Mouse (Mus musculus) hindbrain, embryonic 16.5 days (tissue): ENCODE data around the gene Dad1. TPM values are rescaled to one million over a fixed set of nuclear protein-coding genes. Genes with fewer than 3 reads are reported as not detected.
"Not testable (repeated sequence)": the region's sequence is repeated elsewhere in the genome, so short reads cannot be mapped to it uniquely, and the experiment has no call there.

Source experiments
- ATAC-seq: fragments of 200-750 bp; cut with Nextera tagmentation; 2 replicates; pipeline ENCODE4 v1.8.0; 2017; ENCODE audit warnings: moderate TSS enrichment, moderate library complexity
- H3K27ac ChIP-seq: fragments of 300-500 bp; sonication (generic); 2 replicates; pipeline ENCODE4 v1.5.1; 2014; ENCODE audit warnings: low read depth, mild to moderate bottlenecking, control low read depth, low read length, moderate library complexity
- H3K27me3 ChIP-seq: fragments of 300-500 bp; sonication (generic); replicated peaks from 2 replicates; pipeline ENCODE4 v1.6.1; 2014; ENCODE audit warnings: low read length; ENCODE audit not compliant: control insufficient read depth, insufficient read depth
- H3K36me3 ChIP-seq: fragments of 300-500 bp; sonication (generic); 2 replicates; pipeline ENCODE4 v1.6.1; 2014; ENCODE audit warnings: mild to moderate bottlenecking, low read length, moderate library complexity, mixed read lengths; ENCODE audit not compliant: control insufficient read depth, insufficient read depth
- H3K4me1 ChIP-seq: fragments of 300-500 bp; sonication (generic); 2 replicates; pipeline ENCODE4 v1.6.1; 2014; ENCODE audit warnings: low read depth, low read length; ENCODE audit not compliant: control insufficient read depth, insufficient read depth
- H3K4me2 ChIP-seq: fragments of 300-500 bp; sonication (generic); 2 replicates; pipeline ENCODE4 v1.6.1; 2014; ENCODE audit warnings: mild to moderate bottlenecking, low read length, control low read depth, moderate library complexity
- H3K4me3 ChIP-seq: fragments of 300-500 bp; sonication (generic); 2 replicates; pipeline ENCODE4 v1.5.1; 2014; ENCODE audit warnings: mild to moderate bottlenecking, low read length, control low read depth, moderate library complexity
- H3K9ac ChIP-seq: fragments of 300-500 bp; sonication (generic); 2 replicates; pipeline ENCODE4 v1.6.1; 2014; ENCODE audit warnings: low read depth, mild to moderate bottlenecking, control low read depth, low read length, moderate library complexity
- H3K9me3 ChIP-seq: fragments of 300-500 bp; sonication (generic); 2 replicates; pipeline ENCODE4 v1.6.1; 2014; ENCODE audit warnings: mild to moderate bottlenecking, low read length, moderate library complexity; ENCODE audit not compliant: control insufficient read depth
- WGBS: fragments of 180-500 bp; shearing (Covaris S2); extraction: QIAGEN DNeasy Blood & Tissue Kit; methylation state at CpG from one replicate; pipeline ENCODE4 v1.1.7; 2014; 5-methylcytosine and 5-hydroxymethylcytosine counted together
- polyA plus RNA-seq: library from polyadenylated mRNA; unstranded; fragments of >200 nt; fragmentation: Nextera tagmentation; extraction: Ambion mirVana; gene quantifications from 2 replicates; pipeline ENCODE4 v1.2.1, GENCODE M21; 2015

Dad1 gene
- polyA plus RNA-seq, 1 experiment from 2014 or later = 409 TPM

- H3K4me1 ChIP-seq = peaks cover 17% of the 10 kb centered on the region
- not testable (repeated sequence) for ATAC-seq, H3K9me3 ChIP-seq, H3K9ac ChIP-seq, H3K27ac ChIP-seq, H3K4me2 ChIP-seq, H3K36me3 ChIP-seq, H3K4me3 ChIP-seq, H3K27me3 ChIP-seq
- WGBS = 79% methylated on average over 3 of the region's 4 CpGs
Measured at GRCm38 (mm10) chr14:54229849-54230248, 24.1 kb downstream of the Dad1 start.

DNA sequence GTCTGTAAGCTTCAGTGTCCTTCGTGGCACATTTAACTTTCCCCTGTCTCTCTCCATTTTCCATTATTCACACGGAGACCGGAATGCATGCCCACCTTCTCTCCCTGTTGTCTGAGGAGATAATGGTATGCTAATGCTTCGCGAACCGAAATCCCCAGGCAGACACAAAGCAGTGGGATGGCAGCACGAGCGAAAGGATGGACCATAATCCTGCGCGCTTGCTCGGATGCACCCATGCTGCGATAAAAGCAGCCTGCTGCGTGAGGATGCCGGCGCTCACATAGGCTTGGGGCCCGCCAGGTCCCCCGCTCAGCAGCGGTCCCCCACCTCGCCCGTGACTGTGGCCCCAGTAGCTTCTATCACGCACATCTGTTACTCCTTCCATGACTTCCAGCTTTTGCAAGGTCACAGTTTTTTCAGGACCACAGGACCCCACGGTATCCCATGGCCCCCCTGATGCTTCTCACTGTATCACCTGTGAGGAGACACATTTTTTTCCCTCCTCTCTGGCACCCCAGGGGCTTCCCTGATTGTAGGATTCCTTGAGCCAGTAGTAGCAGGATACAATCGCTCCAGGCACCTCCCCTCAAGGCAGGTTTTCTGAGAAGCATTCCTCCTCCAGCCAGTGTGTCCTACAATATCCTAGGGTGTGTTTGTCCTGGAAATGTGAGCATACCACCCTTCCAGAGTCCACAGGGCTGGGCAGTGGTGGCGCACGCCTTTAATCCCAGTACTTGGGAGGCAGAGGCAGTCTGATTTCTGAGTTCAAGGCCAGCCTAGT is 24.8 kb downstream of the Dad1 start:
- peaks cover 21% of the 10 kb centered on the region for H3K4me1 ChIP-seq
- H3K9me3 ChIP-seq = no peaks in the 10 kb centered on the region
- no peaks in the 10 kb centered on the region for H3K36me3 ChIP-seq
- WGBS = 7% methylated on average over 24 of the region's 25 CpGs
- peak; percentile 46; the same call in 1 of the 2 replicates for ATAC-seq
- H3K9ac ChIP-seq = peak overlapping the region; percentile 64
- peak overlapping the region; percentile 74 for H3K27ac ChIP-seq
- H3K27me3 ChIP-seq = no peaks in the 10 kb centered on the region
- H3K4me3 ChIP-seq = peak overlapping the region; percentile 30
- peak overlapping the region; percentile 61 for H3K4me2 ChIP-seq

DNA sequence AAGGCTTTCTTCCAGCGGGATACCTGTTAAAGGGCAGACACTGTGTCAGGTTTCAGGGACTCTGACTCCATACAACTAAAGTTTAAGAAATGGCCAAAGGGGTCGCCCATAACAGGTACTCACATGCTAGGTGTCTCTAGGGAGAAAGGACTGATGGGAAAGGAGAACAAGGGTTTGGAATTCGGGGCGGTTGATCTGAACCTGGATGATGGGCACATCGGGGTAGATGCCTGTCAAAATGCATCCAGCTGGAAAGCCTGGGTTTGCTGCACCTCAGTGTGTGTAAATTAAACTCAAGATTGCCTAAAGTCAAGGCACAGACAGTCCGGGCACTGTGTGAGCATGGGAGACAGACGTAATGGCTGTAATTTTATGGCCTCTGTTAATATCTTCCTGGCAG is 25.4 kb downstream of the Dad1 start:
- no peaks in the 10 kb centered on the region for H3K36me3 ChIP-seq
- 13% methylated on average over 7 of the region's 7 CpGs for WGBS
- H3K4me3 ChIP-seq = no peak overlapping the region
- peak overlapping the region; percentile 74 for H3K27ac ChIP-seq
- H3K27me3 ChIP-seq = no peaks in the 10 kb centered on the region
- peak; percentile 27; the same call in 1 of the 2 replicates for ATAC-seq
- H3K9ac ChIP-seq = peak overlapping the region; percentile 64; the same call in 1 of the 2 replicates
- peaks cover 21% of the 10 kb centered on the region for H3K4me1 ChIP-seq
- peak overlapping the region; percentile 61 for H3K4me2 ChIP-seq
- H3K9me3 ChIP-seq = no peaks in the 10 kb centered on the region

DNA sequence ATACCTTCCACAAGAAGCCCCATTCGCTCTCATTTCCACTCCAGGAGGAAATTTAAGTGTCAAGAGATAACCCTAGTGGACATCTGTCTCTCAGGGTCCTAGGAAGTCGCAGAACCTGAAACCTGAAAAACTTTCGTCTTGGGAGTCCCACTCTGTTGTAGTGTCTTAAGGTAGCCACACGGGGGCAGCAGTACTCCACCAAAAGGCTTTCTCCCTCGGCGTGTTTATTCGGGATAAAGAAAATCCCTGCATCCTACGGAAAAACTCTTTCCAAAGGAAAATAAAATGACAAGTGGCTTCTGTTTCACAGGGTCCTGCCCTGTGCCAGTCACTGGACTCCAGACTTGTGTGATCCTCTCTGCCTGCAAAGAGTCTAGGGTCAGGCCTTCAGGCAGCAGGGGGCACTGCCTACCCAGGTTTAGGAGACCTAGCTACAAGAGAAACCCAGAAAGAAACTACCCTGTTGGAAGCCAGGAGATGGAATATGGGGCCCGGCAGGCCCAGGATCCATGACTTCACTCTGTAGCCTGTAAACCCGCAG is 25.9 kb downstream of the Dad1 start:
- Histone ChIP-seq H3K9ac (peak overlapping the region; percentile 50; the same call in 1 of the 2 replicates), H3K4me3 (peak overlapping the region; percentile 36), H3K4me2 (peak overlapping the region; percentile 61), H3K9me3 (no peaks in the 10 kb centered on the region), H3K36me3 (no peaks in the 10 kb centered on the region), H3K27me3 (no peaks in the 10 kb centered on the region), H3K27ac (peak overlapping the region; percentile 51), H3K4me1 (peaks cover 21% of the 10 kb centered on the region)
- ATAC-seq = peak; percentile 37
- under 1% methylated on average over 10 of the region's 10 CpGs for WGBS

DNA sequence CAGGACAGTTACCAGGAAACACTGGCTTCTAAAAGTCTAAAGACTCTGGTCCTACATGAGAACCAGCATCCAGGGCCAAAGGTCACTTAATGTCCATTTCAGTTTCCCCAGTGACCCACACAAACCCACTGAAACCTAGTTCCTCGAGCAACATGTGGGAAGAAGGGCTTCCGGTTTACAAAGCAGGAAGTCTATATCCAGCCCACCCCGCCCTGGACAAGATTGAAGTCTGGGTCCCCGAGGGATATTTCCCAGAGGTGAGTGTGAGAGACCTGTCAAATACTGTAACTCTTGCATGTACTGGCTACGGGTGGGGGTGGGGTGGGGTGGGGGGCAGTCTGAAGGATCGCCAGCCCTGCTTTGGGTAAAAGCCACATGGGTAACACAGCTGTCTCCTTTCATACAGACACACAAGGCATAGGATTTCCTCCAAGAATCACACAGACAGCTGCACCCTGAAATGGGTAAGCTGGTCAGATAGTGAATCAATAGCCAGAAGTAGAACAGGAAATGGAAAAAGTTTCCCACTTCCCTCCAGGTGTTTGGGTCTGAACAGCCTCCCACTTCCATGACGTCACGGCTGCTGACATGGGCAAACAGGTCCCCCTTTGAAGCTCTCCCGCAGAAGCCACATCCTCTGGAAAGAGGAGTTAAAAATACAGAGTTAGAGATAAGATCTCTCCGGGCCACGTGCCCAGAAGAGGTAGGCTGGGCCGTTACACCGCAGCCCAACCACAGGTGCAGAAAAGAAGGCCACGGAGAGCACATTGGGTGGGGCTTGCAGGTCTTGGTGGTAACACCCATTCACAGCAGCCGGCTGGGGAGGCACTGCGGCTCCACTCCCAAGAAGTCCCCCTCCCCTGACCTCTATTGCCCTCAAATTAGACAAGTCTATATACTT is 26.7 kb downstream of the Dad1 start:
- no peak for ATAC-seq
- H3K4me1 ChIP-seq = peaks cover 19% of the 10 kb centered on the region
- no peak overlapping the region for H3K9ac ChIP-seq
- no peak overlapping the region for H3K4me3 ChIP-seq
- no peak overlapping the region for H3K27ac ChIP-seq
- H3K9me3 ChIP-seq = no peaks in the 10 kb centered on the region
- no peaks in the 10 kb centered on the region for H3K36me3 ChIP-seq
- H3K27me3 ChIP-seq = no peaks in the 10 kb centered on the region
- WGBS = 55% methylated on average over 16 of the region's 16 CpGs
- H3K4me2 ChIP-seq = peak overlapping the region; percentile 61; the same call in 1 of the 2 replicates

- H3K4me1 ChIP-seq = peaks cover 19% of the 10 kb centered on the region
- 79% methylated on average over 11 of the region's 11 CpGs for WGBS
- H3K9ac ChIP-seq = no peak overlapping the region
- no peak overlapping the region for H3K4me3 ChIP-seq
- H3K9me3 ChIP-seq = no peaks in the 10 kb centered on the region
- ATAC-seq = no peak
- H3K4me2 ChIP-seq = no peak overlapping the region
- H3K36me3 ChIP-seq = no peaks in the 10 kb centered on the region
- no peaks in the 10 kb centered on the region for H3K27me3 ChIP-seq
- 0 out of 2 replicates have a peak overlapping the region, but pooled peaks have one; percentile 19 for H3K27ac ChIP-seq
Measured at GRCm38 (mm10) chr14:54225725-54226124, 28.2 kb downstream of the Dad1 start.

DNA sequence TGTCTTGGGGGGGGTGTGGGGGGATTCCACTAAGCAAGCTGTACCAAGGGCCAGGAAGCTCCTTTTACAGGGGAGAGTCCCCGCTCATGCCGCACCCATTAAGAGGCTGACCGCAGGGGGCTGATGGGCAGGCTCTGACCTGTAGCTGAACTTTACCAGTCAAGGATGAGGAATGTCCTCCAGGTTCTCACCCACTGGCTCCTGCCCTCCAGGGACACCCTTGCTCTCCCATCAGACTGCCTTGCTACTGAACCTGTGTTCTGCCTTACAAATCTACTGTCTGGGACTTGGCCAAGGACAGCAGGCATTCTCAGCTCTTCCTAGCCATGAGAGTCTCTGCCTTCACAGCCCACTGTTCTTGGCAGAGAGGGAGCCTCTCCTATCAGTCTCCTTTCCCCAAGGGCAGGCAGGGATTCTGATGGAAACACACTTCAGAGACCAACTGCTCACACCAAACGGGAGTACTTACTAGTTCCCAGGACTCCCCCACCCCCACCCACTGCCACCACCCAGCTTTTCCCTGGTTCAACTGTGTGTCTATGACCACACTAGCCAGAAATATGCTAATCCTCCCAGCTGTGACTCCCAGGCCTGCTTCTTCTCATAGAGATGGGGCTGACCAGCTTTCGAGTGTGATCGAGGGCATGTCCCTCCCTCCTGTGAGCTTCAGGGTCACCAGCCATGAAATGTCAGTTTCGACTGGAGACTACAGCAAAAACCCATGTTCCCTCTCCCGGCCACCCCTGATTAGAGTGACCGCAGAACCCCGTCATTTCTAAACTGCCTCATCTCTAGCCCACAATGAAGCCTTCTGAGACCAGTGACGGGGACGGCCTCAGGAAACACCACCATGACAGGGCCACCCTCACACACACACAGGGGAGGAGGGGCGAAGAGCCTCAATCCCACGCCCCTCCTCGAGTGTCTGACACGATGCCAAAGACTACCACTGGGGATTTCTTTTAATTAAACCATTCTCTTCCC is 29.1 kb downstream of the Dad1 start:
- no peak overlapping the region for H3K27ac ChIP-seq
- ATAC-seq = no peak
- no peaks in the 10 kb centered on the region for H3K9me3 ChIP-seq
- H3K36me3 ChIP-seq = no peaks in the 10 kb centered on the region
- H3K4me1 ChIP-seq = peaks cover 19% of the 10 kb centered on the region
- H3K4me3 ChIP-seq = no peak overlapping the region
- 42% methylated on average over 16 of the region's 16 CpGs for WGBS
- H3K27me3 ChIP-seq = no peaks in the 10 kb centered on the region
- H3K4me2 ChIP-seq = no peak overlapping the region
- 0 out of 2 replicates have a peak overlapping the region, but pooled peaks have one; percentile 8 for H3K9ac ChIP-seq

DNA sequence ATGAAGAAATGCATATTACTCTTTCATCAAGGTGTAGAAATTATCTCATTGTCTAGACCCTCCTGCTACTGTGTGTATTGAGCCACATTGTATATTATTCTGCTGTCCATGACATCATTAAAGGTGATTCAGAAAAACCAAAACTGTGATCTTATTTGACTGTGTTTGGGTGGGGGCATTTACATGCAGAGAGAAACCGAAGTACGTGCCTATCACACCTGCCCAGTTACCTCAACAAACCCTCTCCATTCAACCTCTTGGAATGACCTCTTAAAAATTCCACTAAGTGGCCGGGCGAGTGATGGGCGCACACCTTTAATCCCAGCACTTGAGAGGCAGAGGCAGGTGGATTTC is 29.9 kb downstream of the Dad1 start:
- Histone ChIP-seq H3K4me1 (peaks cover 16% of the 10 kb centered on the region), H3K27me3 (no peaks in the 10 kb centered on the region), H3K27ac (no peak overlapping the region), H3K4me3 (no peak overlapping the region), H3K9me3 (no peaks in the 10 kb centered on the region), H3K4me2 (no peak overlapping the region), H3K9ac (no peak overlapping the region), H3K36me3 (no peaks in the 10 kb centered on the region)
- WGBS = 92% methylated on average over 5 of the region's 5 CpGs
- no peak for ATAC-seq
